Mouse (Mus musculus) testis, adult 2 months (tissue): ENCODE measurements around the gene Skp2. TPM values are rescaled to one million over a fixed set of nuclear protein-coding genes. Genes with fewer than 3 reads are reported as not detected.

Source experiments
- H3K27ac ChIP-seq: fragments of 200-500 bp; 2 replicates; pipeline ENCODE4 v1.5.1; 2012; ENCODE audit warnings: low read depth, low read length; ENCODE audit not compliant: control insufficient read depth, insufficient read depth
- H3K27me3 ChIP-seq: fragments of 200-500 bp; 2 replicates; pipeline ENCODE4 v1.6.1; 2012; ENCODE audit warnings: mild to moderate bottlenecking, low read length, moderate library complexity; ENCODE audit not compliant: control insufficient read depth, insufficient read depth
- H3K36me3 ChIP-seq: fragments of 200-500 bp; 2 replicates; pipeline ENCODE4 v1.6.1; 2012; ENCODE audit warnings: mild to moderate bottlenecking, low read length; ENCODE audit not compliant: control insufficient read depth, insufficient read depth
- H3K4me1 ChIP-seq: fragments of 200-500 bp; 2 replicates; pipeline ENCODE4 v1.6.1; 2012; ENCODE audit warnings: low read length; ENCODE audit not compliant: control insufficient read depth, insufficient read depth
- H3K4me3 ChIP-seq: fragments of 200-500 bp; 2 replicates; pipeline ENCODE4 v1.5.1; 2012; ENCODE audit warnings: low read depth, mild to moderate bottlenecking, low read length, moderate library complexity, mixed read lengths; ENCODE audit not compliant: control insufficient read depth
- CTCF ChIP-seq: fragments of 200-500 bp; IDR thresholded peaks from 2 replicates; pipeline ENCODE4 v1.5.1; 2012; ENCODE audit warnings: low read depth, mild to moderate bottlenecking, inconsistent platforms, low read length, moderate library complexity; ENCODE audit not compliant: control insufficient read depth, insufficient read depth, insufficient replicate concordance
- POLR2A ChIP-seq: fragments of 200-500 bp; IDR thresholded peaks from 2 replicates; pipeline ENCODE4 v1.6.1; 2012; ENCODE audit warnings: low read depth, mild to moderate bottlenecking, inconsistent platforms, low read length, moderate library complexity; ENCODE audit not compliant: control insufficient read depth
- polyA plus RNA-seq: library from polyadenylated mRNA; depleted of rRNA; stranded (reverse); fragments of >200 nt; gene quantifications from 2 replicates; pipeline ENCODE4 v1.2.3, GENCODE M21; 2012

Skp2 gene
- polyA plus RNA-seq, 1 experiment: 149 TPM

DNA sequence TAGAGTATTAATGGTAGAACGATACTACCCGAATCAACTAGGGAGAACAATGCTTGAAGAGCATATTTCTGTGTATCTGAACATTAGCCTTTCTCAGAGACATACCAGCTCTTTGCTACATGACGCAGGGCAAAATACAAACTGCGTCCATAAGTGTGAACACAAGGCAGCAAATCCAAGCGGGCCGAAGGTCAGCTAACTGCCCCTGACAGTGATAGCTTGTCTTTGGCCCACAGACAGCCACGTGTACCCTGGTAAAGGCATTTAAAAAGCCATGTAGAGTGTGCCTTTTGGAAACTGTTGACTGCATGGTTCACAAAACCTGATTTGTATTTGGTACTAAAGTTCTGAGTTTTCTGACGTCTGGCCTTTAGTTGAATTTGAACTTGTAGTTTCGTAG, 72.5 kb downstream of the Skp2 start:
- peaks cover 3% of the 10 kb centered on the region for H3K4me1 ChIP-seq
- no peaks in the 10 kb centered on the region for H3K36me3 ChIP-seq
- H3K27me3 ChIP-seq: no peaks in the 10 kb centered on the region
- no peak overlapping the region for H3K4me3 ChIP-seq
- H3K27ac ChIP-seq: no peak overlapping the region
- TF ChIP-seq POLR2A (no peak), CTCF (no peak)

DNA sequence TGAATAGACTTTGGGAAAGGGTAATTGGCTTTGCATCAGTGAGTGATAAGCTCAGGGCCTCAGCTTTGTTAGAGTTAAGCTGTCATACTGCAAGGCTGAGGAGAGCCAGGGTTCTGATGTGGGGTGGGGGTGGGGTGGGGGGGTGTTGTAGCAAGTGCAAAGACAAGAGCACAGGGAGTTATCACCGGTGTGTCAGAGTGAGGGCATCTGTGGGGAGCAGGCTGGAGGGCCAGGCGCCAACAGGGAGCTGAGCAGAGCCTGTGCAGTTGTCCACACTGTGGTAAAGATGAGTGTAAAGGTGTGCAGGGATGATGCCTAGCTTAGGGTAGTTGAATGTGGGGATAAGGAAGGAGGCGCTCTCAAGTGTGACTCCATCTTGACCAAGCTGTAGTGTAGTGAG, 73.9 kb downstream of the Skp2 start:
- Histone ChIP-seq H3K36me3 (no peaks in the 10 kb centered on the region), H3K4me1 (peaks cover 3% of the 10 kb centered on the region), H3K4me3 (no peak overlapping the region), H3K27ac (no peak overlapping the region), H3K27me3 (no peaks in the 10 kb centered on the region)
- TF ChIP-seq POLR2A (no peak), CTCF (no peak)

DNA sequence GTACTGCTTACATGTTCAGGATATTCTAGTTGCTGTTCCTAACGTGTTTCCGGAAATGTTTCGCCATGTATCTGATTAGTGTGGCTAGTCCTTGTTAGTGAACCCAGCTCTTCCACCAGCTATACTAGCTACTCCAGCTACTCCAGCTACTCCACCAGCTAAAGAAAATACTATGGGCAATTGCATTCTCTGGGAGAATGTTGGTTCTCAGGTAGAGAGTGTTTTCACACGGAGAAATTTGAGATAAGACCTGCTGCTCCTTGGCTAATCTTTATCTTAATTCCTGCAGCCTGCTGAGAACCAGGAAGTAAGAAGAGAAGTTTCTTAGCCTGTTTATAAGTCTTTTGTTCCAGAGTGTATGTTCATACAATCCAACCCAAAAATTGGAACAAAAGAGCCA, 75.0 kb downstream of the Skp2 start:
- Histone ChIP-seq H3K36me3 (no peaks in the 10 kb centered on the region), H3K4me1 (peaks cover 3% of the 10 kb centered on the region), H3K27ac (no peak overlapping the region), H3K4me3 (no peak overlapping the region), H3K27me3 (no peaks in the 10 kb centered on the region)
- no peak for TF ChIP-seq CTCF
- no peak for TF ChIP-seq POLR2A

DNA sequence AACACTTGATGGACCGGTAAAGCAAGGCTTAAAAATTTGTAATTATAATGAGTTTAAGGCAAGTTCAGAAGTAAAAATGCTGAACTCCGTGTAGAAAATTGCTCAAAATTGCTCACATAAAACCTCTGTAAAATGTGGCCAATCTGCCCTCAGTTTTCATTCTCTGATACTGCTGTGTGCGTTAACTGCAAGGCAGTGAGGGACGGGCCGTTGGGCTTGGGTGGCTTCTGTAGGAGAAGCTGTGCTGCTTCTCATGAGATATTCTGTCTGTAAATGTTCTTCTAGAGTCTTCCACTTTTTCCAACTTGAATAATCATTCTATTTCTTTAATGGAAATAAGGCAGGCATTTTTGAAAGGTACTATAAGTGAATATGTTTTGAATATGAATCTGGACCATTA, 75.6 kb downstream of the Skp2 start:
- Histone ChIP-seq H3K36me3 (no peaks in the 10 kb centered on the region), H3K27ac (no peak overlapping the region)

DNA sequence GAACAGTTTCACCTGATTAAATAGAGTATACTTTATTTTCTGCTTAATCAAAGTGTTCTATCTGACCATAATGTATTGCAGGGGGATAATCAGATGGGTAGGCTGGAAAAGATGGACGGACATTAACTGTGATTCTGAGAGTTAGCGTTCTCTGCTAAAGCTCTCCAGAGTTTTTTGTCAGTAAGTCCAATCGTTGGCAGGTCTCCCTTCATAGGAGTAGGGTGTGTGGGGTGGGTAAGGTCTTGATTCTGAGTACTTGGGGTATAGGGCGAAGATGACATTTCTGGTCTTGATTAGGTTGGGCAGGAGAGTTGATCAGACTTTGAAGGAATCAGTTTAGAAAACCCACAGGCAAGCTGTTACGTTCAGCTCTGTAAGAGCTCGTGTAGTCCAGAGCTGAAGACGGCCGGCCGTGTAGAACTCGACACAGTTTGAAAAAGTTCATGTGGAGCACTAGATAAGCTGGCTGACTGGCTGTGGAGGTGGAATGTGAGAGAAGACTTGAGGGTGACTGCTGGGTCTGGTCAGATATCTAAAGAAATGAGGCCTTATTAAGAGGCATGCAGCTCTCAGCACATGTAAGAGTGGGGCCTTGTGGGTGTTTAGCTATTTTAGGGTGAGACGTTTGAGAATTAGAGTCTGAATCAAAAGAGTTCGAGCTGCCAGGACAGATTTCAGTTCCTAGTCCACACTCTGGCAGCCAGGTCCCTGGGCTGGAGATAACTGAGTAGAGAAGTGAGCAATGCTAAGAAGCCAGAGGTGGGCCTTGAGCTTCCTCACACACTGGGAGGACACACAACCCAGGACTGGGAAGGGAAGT, 76.5 kb downstream of the Skp2 start:
- Histone ChIP-seq H3K36me3 (no peaks in the 10 kb centered on the region), H3K27ac (0 out of 2 replicates have a peak overlapping the region, but pooled peaks have one; percentile 17), H3K4me3 (no peak overlapping the region), H3K27me3 (no peaks in the 10 kb centered on the region), H3K4me1 (peaks cover 7% of the 10 kb centered on the region)
- TF ChIP-seq CTCF: no peak
- TF ChIP-seq POLR2A: no peak

More for the DNA sequence above, 75.6 kb downstream of the Skp2 start:
- peaks cover 5% of the 10 kb centered on the region for H3K4me1 ChIP-seq
- no peak overlapping the region for H3K4me3 ChIP-seq
- TF ChIP-seq CTCF (no peak), POLR2A (no peak)
- no peaks in the 10 kb centered on the region for H3K27me3 ChIP-seq

DNA sequence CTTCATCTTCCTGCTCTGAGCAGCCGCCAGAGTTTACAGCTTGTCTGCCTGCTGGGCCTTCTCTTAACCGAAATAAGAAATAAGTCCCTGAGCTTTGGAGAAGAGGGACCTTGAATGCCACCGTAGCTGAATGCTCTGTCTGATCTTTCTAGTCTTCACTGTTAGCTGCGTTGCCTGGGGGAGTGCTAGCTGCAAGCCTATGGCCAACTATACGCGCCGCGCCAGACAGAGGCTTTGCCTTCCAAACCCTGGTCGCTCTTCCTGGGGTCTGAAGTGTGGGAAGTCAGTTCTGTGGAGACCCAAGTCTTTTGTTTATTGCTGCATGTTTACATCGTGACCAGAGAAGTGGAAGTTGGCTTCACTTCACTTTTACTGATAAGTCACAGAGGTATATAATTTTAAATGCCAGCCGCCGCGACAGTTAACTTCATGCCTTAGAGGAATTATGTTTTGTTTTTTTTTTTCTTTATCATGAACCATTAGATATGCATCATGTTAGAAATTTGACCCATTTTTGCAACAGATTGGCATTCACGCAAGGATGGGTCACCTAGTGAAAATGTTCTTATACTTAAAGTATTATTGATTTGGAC, 79.5 kb downstream of the Skp2 start:
- peaks cover 12% of the 10 kb centered on the region for H3K4me1 ChIP-seq
- no peak overlapping the region for H3K27ac ChIP-seq

DNA sequence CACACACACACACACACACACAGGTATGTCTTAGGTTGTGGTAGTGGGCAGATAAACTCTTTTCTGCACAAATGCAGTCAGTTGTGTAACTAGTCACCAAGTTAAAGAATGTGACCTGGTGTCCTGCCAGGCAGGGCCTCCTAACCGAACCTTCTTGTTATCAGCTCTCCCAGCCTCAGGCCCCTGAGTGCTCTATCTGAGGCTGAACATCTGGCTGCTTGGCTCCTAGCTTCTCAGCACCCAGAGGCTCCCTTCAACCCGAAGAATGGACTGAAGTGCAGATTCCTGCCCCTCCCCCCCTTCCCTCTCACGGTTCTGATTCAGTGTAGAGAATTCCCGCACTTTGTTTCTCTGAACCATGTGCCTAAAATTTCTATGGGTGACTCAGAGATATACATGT, 80.6 kb downstream of the Skp2 start:
- Histone ChIP-seq H3K27ac (no peak overlapping the region), H3K4me1 (peaks cover 16% of the 10 kb centered on the region), H3K4me3 (no peak overlapping the region), H3K27me3 (no peaks in the 10 kb centered on the region), H3K36me3 (no peaks in the 10 kb centered on the region)
- TF ChIP-seq POLR2A: no peak
- no peak for TF ChIP-seq CTCF

More for the DNA sequence above, 79.5 kb downstream of the Skp2 start:
- no peak for TF ChIP-seq CTCF
- TF ChIP-seq POLR2A: no peak
- Histone ChIP-seq H3K4me3 (no peak overlapping the region), H3K27me3 (no peaks in the 10 kb centered on the region), H3K36me3 (no peaks in the 10 kb centered on the region)
